Mouse (Mus musculus): ENCODE results near the gene Rad23b.

- TF ChIP-seq POLR2A (IDR thresholded peaks at IDR 0.05; ENCODE audit: insufficient read depth, low read depth, low read length) (no peak), CTCF (IDR thresholded peaks at IDR 0.05; ENCODE audit: insufficient read depth, low read depth, low read length) (no peak)
Measured at GRCm38 (mm10) chr4:55329621-55330346, 20.1 kb upstream of the Rad23b start.
